Mouse (Mus musculus): ENCODE results near the gene Dnajb5. TPM values are rescaled to one million over a fixed set of nuclear protein-coding genes. Genes with fewer than 3 reads are reported as not detected.

Dnajb5 gene
- total RNA-seq, 2 experiments from 2014 or later: 82.4 to 91.9 TPM

GRCm38 (mm10) chr4:42944185-42944584 lies 5.4 kb upstream of the Dnajb5 start:
- DNase-seq: no peak

GRCm38 (mm10) chr4:42945043-42945442 lies 4.6 kb upstream of the Dnajb5 start:
- DNase-seq: peak; percentile 72

GRCm38 (mm10) chr4:42945445-42945844 lies 4.2 kb upstream of the Dnajb5 start:
- DNase-seq: no peak

GRCm38 (mm10) chr4:42945952-42946351 lies 3.7 kb upstream of the Dnajb5 start:
- DNase-seq: peak; percentile 71

GRCm38 (mm10) chr4:42946733-42947290 lies 2.8 kb upstream of the Dnajb5 start:
- DNase-seq: no peak

- no peak for DNase-seq
Observed at GRCm38 (mm10) chr4:42948527-42948926, 1.1 kb upstream of the Dnajb5 start.

GRCm38 (mm10) chr4:42949051-42949675 lies 451 bp upstream of the Dnajb5 start:
- DNase-seq: no peak

GRCm38 (mm10) chr4:42950065-42950558 lies 498 bp downstream of the Dnajb5 start:
- DNase-seq: peak; percentile 95

- peak; percentile 25 for DNase-seq
Observed at GRCm38 (mm10) chr4:42951206-42952195, 1.9 kb downstream of the Dnajb5 start.

- DNase-seq: peak; percentile 62
Observed at GRCm38 (mm10) chr4:42952563-42952962, 2.9 kb downstream of the Dnajb5 start.

- DNase-seq: peak; percentile 86
Observed at GRCm38 (mm10) chr4:42953435-42954094, 4.0 kb downstream of the Dnajb5 start.

GRCm38 (mm10) chr4:42954297-42954696 lies 4.7 kb downstream of the Dnajb5 start:
- peak; percentile 90 for DNase-seq

- no peak for DNase-seq
Observed at GRCm38 (mm10) chr4:42955200-42955599, 5.6 kb downstream of the Dnajb5 start.

- no peak for DNase-seq
Observed at GRCm38 (mm10) chr4:42956581-42956980, 7.0 kb downstream of the Dnajb5 start.

- no peak for DNase-seq
Observed at GRCm38 (mm10) chr4:42957306-42957705, 7.7 kb downstream of the Dnajb5 start.

- DNase-seq: no peak
Observed at GRCm38 (mm10) chr4:42957979-42958378, 8.4 kb downstream of the Dnajb5 start.

- no peak for DNase-seq
Observed at GRCm38 (mm10) chr4:42958942-42959341, 9.3 kb downstream of the Dnajb5 start.

GRCm38 (mm10) chr4:42959382-42959781 lies 9.8 kb downstream of the Dnajb5 start:
- no peak for DNase-seq

- peak; percentile 72 for DNase-seq
Observed at GRCm38 (mm10) chr4:42961592-42961991, 12.0 kb downstream of the Dnajb5 start.

GRCm38 (mm10) chr4:42963480-42963879 lies 13.9 kb downstream of the Dnajb5 start:
- DNase-seq: no peak

GRCm38 (mm10) chr4:42965039-42965719 lies 15.6 kb downstream of the Dnajb5 start:
- DNase-seq: peak; percentile 43

- DNase-seq: no peak
Observed at GRCm38 (mm10) chr4:42969304-42969703, 19.7 kb downstream of the Dnajb5 start, which contains the start of gene 1700022I11Rik. TSS of gene 1700022I11Rik (plus strand) at chr4:42969604.

Data from heart, postnatal 4 days (tissue).